Mouse (Mus musculus): ENCODE measurements around the gene Fam107b. TPM values are rescaled to one million over a fixed set of nuclear protein-coding genes. Genes with fewer than 3 reads are reported as not detected.

The Fam107b gene
- total RNA-seq, 1 experiment = 15.0 TPM

DNA sequence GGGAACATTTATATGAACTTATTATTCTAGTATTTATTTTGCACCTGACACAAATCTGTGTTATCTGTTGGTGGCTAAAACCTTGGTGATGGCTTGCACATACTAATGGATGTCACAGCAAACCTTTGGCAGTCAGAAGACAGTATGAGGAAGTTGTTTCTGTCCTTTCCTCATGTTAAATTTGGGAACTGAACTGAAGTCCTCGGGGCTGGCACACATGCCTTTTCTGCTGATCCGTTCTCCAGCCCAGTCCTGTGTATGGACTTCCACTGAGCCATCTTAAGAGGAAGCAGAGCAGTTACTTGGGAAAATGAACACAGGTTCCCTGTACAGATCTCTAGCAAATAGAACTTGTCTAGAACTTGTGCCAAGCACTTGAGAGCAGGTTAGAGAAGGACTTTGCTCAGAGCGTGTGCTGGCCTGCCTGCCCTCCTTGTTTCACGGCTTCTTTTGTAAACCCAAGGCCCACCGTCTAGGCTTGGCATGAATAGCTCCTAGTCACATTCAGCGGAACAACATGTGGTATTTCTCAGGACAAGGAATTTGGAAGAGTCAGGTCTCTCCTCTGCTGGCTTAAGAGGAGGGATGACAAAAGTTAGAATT lies 190.0 kb downstream of the Fam107b start:
- no peak overlapping the region for H3K4me3 ChIP-seq (ENCODE audit: insufficient read depth in 1 of 2, low read depth in 1 of 2, low read length in 2 of 2, poor library complexity in 1 of 2, severe bottlenecking in 1 of 2)
- TF ChIP-seq CHD2 (IDR thresholded peaks at IDR 0.05; ENCODE audit: low read depth, low read length) (no peak), ZC3H11A (IDR thresholded peaks at IDR 0.05; ENCODE audit: borderline replicate concordance, low read depth, low read length) (no peak)
- H3K4me1 ChIP-seq (ENCODE audit: control insufficient read depth in 2 of 2, insufficient read depth in 2 of 2, low read length in 2 of 2, poor library complexity in 1 of 2) = no peaks in the 10 kb centered on the region
- H3K36me3 ChIP-seq (ENCODE audit: control insufficient read depth, insufficient read depth, low read length, poor library complexity, severe bottlenecking) = no peaks in the 10 kb centered on the region
- H3K9ac ChIP-seq (ENCODE audit: insufficient read depth, low read depth, low read length, poor library complexity, severe bottlenecking) = no peak overlapping the region
- H3K27ac ChIP-seq (ENCODE audit: insufficient read depth, low read depth, low read length, poor library complexity, severe bottlenecking) = no peak overlapping the region
- DNase-seq (ENCODE audit: low read depth, low spot score) = no peak
- no peaks in the 10 kb centered on the region for H3K9me3 ChIP-seq (ENCODE audit: control insufficient read depth, insufficient read depth, low read depth, low read length)
- in situ Hi-C loops (cut with MboI; ENCODE audit: low sequenced_read_pairs in 2 of 2, unreplicated experiment in 2 of 2) = no loop called here

DNA sequence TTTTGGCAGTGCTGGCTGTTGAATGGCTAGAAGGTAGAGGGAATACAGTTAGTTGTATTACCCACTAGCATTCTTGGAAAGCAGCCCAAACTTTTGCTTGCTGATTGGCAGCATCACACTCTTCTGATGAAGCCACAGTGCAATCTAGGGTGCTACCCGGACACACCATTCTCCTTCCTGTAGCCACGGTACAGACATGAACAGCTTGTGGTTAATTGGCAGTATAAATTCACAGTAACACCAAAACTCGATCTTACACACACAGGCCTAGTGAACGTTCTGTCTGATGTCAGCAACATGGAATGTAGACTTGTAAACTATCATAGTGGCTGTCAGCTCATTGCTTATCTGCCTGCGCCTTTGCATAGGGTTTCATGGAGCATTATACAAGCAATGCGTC lies 193.8 kb downstream of the Fam107b start:
- Histone ChIP-seq H3K27ac (ENCODE audit: insufficient read depth, low read depth, low read length, poor library complexity, severe bottlenecking) (no peak overlapping the region), H3K4me3 (ENCODE audit: insufficient read depth in 1 of 2, low read depth in 1 of 2, low read length in 2 of 2, poor library complexity in 1 of 2, severe bottlenecking in 1 of 2) (no peak overlapping the region), H3K9ac (ENCODE audit: insufficient read depth, low read depth, low read length, poor library complexity, severe bottlenecking) (no peak overlapping the region), H3K9me3 (ENCODE audit: control insufficient read depth, insufficient read depth, low read depth, low read length) (no peaks in the 10 kb centered on the region), H3K4me1 (ENCODE audit: control insufficient read depth in 2 of 2, insufficient read depth in 2 of 2, low read length in 2 of 2, poor library complexity in 1 of 2) (no peaks in the 10 kb centered on the region), H3K36me3 (ENCODE audit: control insufficient read depth, insufficient read depth, low read length, poor library complexity, severe bottlenecking) (no peaks in the 10 kb centered on the region)
- in situ Hi-C loops (cut with MboI; ENCODE audit: low sequenced_read_pairs in 2 of 2, unreplicated experiment in 2 of 2) = no loop called here
- TF ChIP-seq ZNF384 (IDR thresholded peaks at IDR 0.05; ENCODE audit: low read depth, low read length) (no peak), CHD2 (IDR thresholded peaks at IDR 0.05; ENCODE audit: low read depth, low read length) (no peak), ZC3H11A (IDR thresholded peaks at IDR 0.05; ENCODE audit: borderline replicate concordance, low read depth, low read length) (no peak), MAFK (IDR thresholded peaks at IDR 0.05; ENCODE audit: insufficient read depth, low read depth, low read length) (no peak), HCFC1 (IDR thresholded peaks at IDR 0.05; ENCODE audit: borderline replicate concordance, insufficient read depth, low read length) (no peak)
- DNase-seq (ENCODE audit: low read depth, low spot score) = no peak

DNA sequence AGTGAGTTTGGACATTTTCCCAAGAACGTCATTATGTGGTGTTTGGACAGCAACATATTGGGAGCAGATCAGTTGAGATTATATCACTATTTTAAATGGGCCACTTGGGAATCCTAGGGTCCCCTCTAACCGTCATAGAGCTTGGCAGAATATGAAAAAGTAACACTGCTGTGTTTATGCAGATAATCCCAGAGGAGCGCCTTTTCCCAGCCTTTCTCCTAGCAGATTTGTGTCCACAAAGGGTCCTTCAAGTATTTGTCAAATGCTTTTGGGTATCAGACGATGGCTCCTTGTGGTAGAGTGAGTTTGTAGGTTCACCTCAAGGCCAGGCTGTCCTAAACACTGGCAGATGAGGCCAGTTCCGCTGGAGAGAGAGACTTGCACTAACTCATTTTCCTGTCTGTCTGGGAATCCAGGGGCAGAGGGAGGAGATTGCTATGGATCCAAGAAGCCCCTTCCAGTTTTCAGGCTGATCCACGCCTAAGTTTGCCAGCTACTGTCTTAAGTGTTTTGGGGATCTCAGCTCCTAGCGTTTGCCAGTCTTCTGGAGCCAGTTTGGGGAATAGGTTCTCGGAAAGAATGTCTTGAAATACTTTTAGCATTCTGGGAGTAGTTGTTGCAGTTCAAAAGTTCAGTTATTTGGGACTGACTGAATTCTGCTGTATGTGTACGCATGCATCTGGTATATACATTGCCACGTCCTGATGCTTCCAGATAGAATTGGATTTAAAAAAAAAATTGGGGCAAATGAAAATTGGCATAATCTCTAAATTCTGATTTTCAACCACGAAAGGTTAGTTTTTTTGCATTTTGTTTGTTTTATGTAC lies 195.9 kb downstream of the Fam107b start:
- no peak overlapping the region for H3K4me3 ChIP-seq (ENCODE audit: insufficient read depth in 1 of 2, low read depth in 1 of 2, low read length in 2 of 2, poor library complexity in 1 of 2, severe bottlenecking in 1 of 2)
- no peaks in the 10 kb centered on the region for H3K36me3 ChIP-seq (ENCODE audit: control insufficient read depth, insufficient read depth, low read length, poor library complexity, severe bottlenecking)
- no peaks in the 10 kb centered on the region for H3K9me3 ChIP-seq (ENCODE audit: control insufficient read depth, insufficient read depth, low read depth, low read length)
- no peak overlapping the region for H3K27ac ChIP-seq (ENCODE audit: insufficient read depth, low read depth, low read length, poor library complexity, severe bottlenecking)
- H3K9ac ChIP-seq (ENCODE audit: insufficient read depth, low read depth, low read length, poor library complexity, severe bottlenecking) = no peak overlapping the region
- no peaks in the 10 kb centered on the region for H3K4me1 ChIP-seq (ENCODE audit: control insufficient read depth in 2 of 2, insufficient read depth in 2 of 2, low read length in 2 of 2, poor library complexity in 1 of 2)
- TF ChIP-seq CHD2 (IDR thresholded peaks at IDR 0.05; ENCODE audit: low read depth, low read length) (no peak), HCFC1 (IDR thresholded peaks at IDR 0.05; ENCODE audit: borderline replicate concordance, insufficient read depth, low read length) (no peak), ZC3H11A (IDR thresholded peaks at IDR 0.05; ENCODE audit: borderline replicate concordance, low read depth, low read length) (no peak), ZNF384 (IDR thresholded peaks at IDR 0.05; ENCODE audit: low read depth, low read length) (no peak), MAFK (IDR thresholded peaks at IDR 0.05; ENCODE audit: insufficient read depth, low read depth, low read length) (no peak)
- in situ Hi-C loops (cut with MboI; ENCODE audit: low sequenced_read_pairs in 2 of 2, unreplicated experiment in 2 of 2) = no loop called here
- DNase-seq (ENCODE audit: low read depth, low spot score) = no peak

DNA sequence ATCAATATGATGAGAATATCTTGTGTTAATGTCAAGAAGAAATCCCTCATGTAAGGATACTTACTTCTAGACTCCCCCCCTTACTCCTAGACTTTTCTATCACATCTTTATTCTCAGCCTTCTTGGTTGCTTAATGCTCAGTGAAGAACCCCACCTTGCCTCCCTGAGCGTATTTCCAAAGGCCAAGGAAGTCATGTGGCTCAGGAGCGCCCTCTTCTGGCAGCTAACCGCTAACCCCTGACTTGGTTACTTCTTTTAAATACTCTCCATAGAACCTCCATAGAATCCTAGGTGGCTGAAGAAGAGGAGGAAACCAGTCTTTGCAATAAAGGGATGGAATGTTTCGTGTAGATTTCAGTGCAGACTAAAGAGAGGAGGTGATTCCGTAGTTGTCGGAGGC lies 199.0 kb downstream of the Fam107b start:
- Histone ChIP-seq H3K9me3 (ENCODE audit: control insufficient read depth, insufficient read depth, low read depth, low read length) (no peaks in the 10 kb centered on the region), H3K27ac (ENCODE audit: insufficient read depth, low read depth, low read length, poor library complexity, severe bottlenecking) (no peak overlapping the region), H3K36me3 (ENCODE audit: control insufficient read depth, insufficient read depth, low read length, poor library complexity, severe bottlenecking) (no peaks in the 10 kb centered on the region), H3K4me3 (ENCODE audit: insufficient read depth in 1 of 2, low read depth in 1 of 2, low read length in 2 of 2, poor library complexity in 1 of 2, severe bottlenecking in 1 of 2) (no peak overlapping the region), H3K4me1 (ENCODE audit: control insufficient read depth in 2 of 2, insufficient read depth in 2 of 2, low read length in 2 of 2, poor library complexity in 1 of 2) (no peaks in the 10 kb centered on the region), H3K9ac (ENCODE audit: insufficient read depth, low read depth, low read length, poor library complexity, severe bottlenecking) (no peak overlapping the region)
- peak; percentile 69 for DNase-seq (ENCODE audit: low read depth, low spot score)
- in situ Hi-C loops (cut with MboI; ENCODE audit: low sequenced_read_pairs in 2 of 2, unreplicated experiment in 2 of 2) = no loop called here
- TF ChIP-seq ZNF384 (IDR thresholded peaks at IDR 0.05; ENCODE audit: low read depth, low read length) (no peak), CHD2 (IDR thresholded peaks at IDR 0.05; ENCODE audit: low read depth, low read length) (no peak), ZC3H11A (IDR thresholded peaks at IDR 0.05; ENCODE audit: borderline replicate concordance, low read depth, low read length) (peak; percentile 77)
